Mouse (Mus musculus): ENCODE results near the gene Lrrc75b.
A peak's percentile ranks its signal among the peaks of the same experiment; 100 is the strongest.
"Not testable (repeated sequence)": the region's sequence is repeated elsewhere in the genome, so short reads cannot be mapped to it uniquely, and the experiment has no call there.

Lrrc75b gene

GRCm38 (mm10) chr10:75534934-75535333 lies 25.2 kb downstream of the Lrrc75b start:
- DNase-seq (ENCODE audit: extremely low read depth, low read depth, low spot score), result no peak

DNA sequence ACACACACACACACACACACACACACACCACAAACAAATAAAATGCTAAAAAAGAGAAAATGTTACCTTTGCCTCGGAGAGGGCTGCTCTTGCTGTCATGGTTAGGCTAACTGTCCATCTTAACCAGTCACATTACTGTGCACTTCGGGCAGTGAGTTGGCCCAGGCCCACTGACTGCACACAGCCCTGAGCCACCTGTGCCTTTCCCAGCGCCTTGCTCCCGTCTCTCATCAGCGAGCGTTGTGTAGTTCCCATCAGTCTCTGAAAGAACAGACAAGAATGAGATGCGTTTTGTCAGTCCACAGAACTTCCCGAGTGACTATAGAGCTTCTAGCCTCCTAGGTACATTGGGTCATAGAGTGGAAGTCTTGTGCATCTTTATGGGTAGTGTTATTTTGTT lies 25.9 kb downstream of the Lrrc75b start:
- DNase-seq (ENCODE audit: extremely low read depth, low read depth, low spot score), result no peak

DNA sequence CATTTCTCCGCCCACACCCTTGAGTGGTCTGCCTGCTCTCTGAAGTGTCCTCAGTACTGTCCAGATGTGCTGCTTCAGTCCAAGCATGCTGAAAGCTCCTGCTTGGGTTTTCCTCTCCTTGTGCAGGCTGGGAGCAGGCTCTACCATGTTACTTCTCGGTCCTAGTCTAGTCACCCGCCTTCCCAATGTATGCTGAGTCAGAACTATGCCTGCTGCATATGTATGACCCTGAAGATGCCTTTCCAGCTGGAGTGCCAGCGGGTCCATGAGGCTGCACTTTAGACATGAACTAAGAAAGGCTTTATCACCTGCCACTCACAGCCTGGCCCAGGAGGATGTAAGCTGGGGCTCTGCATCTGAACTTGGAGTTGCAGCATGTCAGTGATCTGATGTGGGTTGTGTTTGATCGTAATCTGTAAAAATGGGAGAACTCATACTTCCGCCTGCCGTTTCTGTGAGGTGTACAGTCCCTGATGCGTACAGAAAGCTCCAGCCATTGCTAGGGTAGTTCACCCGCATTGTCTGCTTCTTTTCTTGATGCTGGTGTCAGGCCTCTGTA lies 28.5 kb downstream of the Lrrc75b start:
- DNase-seq (ENCODE audit: extremely low read depth, low read depth, low spot score), result no peak

DNA sequence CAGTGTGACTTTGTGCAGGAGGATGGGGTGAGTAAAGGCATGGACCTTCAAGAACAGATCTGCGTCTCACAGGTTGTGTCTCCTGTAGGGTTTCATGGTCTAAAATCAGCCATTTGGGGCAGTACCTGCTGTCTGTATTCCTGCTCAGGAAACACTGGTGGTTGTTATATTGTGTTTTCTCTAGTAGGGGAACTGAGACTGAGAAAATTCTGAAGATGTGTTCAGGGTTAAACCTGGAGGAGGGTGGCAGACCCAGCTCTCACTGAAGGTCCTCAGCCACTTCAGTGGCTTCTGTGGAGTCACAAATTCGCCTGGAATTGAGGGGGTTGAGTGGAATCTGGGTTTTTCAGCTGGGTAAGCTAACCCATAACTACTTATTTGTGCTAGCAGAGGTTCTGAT lies 29.8 kb downstream of the Lrrc75b start:
- no peak for DNase-seq (ENCODE audit: extremely low read depth, low read depth, low spot score)

GRCm38 (mm10) chr10:75525450-75525849 lies 34.7 kb downstream of the Lrrc75b start:
- DNase-seq (ENCODE audit: extremely low read depth, low read depth, low spot score), result not testable (repeated sequence)

DNA sequence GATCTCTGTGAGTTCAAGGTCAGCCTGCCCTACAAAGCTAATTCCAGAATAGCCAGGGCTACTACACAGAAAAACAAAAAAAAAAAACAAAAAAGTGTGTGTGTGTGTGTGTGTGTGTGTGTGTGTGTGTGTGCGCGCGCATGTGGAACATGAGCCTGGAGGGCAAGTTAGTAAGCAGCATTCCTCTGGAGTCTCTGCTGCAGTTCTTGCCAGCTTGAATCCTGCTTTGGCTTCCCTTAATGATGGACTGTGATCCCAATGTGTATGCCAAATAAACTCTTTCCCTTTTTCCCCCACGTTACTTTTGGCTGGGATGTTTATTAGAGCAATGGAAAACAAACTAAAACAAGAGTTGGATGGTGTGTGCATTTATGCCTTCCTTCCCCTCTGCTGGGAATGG lies 38.5 kb downstream of the Lrrc75b start:
- DNase-seq (ENCODE audit: extremely low read depth, low read depth, low spot score), result no peak

DNA sequence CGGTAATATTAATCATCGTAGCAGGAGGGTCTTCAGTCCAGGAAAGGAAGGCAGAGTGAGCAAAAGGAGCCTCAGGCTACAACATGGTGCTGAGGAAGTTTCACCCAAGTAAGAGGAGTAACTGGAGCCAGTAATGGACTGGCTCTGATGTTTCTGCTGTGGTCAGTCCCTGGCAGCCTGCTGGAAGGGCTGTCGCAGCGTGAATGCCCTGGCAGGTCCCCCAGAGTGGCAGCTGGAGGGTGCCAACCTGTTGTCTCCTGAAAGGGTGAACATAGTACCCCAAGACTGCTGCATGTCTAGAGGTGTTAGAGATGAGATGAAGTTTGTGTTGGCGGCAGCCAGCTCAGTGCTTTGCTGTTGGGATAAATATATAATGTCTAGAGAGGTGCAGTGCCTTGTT lies 39.5 kb downstream of the Lrrc75b start:
- no peak for DNase-seq (ENCODE audit: extremely low read depth, low read depth, low spot score)

DNA sequence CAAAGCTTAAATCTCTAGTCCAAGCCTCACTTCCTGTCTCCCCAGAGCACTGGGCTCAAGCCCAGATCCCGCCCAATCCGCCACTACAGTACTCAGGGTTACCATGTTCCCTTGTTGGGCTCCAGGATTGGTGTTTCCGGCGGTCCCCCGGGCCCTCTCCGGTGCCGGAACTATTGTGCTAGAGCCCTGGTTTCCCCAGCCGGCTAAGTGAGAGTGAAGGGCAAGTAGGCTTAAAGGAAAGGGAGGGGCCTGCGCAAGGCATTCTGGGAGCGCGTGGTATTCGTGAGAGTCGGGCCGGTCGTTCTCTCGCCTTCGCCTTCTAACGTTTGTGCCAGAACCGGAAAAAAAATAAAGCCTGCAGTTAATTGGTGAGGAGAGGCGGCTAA lies 42.4 kb downstream of the Lrrc75b start, which contains the start of gene Gucd1:
Gucd1 (minus strand) TSS at position 215 of the 386 bp plus-strand sequence.
- DNase-seq (ENCODE audit: extremely low read depth, low read depth, low spot score), result peak; percentile 84

- no peak for DNase-seq (ENCODE audit: extremely low read depth, low read depth, low spot score)
Measured at GRCm38 (mm10) chr10:75517073-75517757, 42.9 kb downstream of the Lrrc75b start, which contains the start of gene Snrpd3. Snrpd3 (plus strand) TSS chr10:75517551.

GRCm38 (mm10) chr10:75516724-75517072 lies 43.4 kb downstream of the Lrrc75b start:
- DNase-seq (ENCODE audit: extremely low read depth, low read depth, low spot score), result no peak

- DNase-seq (ENCODE audit: extremely low read depth, low read depth, low spot score), result no peak
Measured at GRCm38 (mm10) chr10:75516038-75516723, 43.9 kb downstream of the Lrrc75b start.

- no peak for DNase-seq (ENCODE audit: extremely low read depth, low read depth, low spot score)
Measured at GRCm38 (mm10) chr10:75515216-75516037, 44.7 kb downstream of the Lrrc75b start.

DNA sequence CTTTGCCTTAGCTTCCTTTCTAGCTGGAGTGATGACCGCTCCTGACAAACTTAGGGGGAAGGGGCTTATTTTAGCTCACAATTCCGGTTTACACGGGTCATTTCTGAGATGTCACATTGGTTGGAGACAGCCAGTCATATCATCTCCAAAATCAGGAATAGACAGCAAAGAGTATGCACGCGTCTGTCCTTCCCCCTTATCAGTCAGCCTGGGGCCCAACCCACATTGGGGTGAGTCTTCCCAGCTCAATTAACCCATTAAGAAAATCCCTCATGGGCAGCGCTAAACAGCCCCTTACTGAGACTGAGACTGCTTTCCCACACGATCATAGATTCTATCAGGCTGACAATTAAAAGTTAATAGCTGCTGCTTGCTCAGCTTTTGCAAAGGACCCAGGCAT lies 45.8 kb downstream of the Lrrc75b start:
- DNase-seq (ENCODE audit: extremely low read depth, low read depth, low spot score), result no peak

DNA sequence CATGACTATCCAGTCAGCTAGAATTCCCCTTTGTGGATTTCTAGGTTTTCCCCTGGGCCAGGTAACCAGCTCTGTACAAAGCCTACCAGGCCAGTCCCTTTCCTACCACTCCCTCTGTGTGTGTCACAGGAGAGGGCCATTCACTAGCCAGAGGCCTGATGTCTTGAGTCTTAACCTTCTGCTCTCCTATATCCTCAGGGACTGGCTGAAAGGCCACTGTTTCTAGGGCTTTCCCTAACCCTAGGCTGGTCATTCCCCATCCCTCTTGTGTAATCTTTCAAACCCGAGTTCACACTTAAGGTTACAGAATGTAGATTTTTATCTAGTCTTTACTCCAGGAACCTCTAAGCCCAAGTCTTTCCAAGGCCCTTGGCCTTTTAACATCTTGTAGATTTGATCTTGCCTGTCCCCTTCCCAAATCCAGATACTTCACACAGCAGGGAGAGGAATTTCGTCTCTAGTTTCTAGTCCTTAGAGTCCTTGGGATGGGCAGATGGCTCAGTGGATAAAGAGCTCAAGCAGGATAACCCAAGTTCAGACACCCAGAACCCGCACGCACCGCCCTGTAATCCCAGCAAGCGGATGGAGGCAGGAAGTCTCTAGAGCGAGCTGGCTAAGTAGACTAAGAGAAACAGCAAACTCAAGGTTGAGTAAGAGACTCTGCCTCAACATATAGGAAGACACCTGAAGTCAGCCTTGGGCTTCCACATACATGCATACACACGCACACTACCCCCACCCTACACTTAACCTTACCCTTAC lies 46.6 kb downstream of the Lrrc75b start:
- no peak for DNase-seq (ENCODE audit: extremely low read depth, low read depth, low spot score)

GRCm38 (mm10) chr10:75512796-75513195 lies 47.3 kb downstream of the Lrrc75b start:
- DNase-seq (ENCODE audit: extremely low read depth, low read depth, low spot score), result no peak

DNA sequence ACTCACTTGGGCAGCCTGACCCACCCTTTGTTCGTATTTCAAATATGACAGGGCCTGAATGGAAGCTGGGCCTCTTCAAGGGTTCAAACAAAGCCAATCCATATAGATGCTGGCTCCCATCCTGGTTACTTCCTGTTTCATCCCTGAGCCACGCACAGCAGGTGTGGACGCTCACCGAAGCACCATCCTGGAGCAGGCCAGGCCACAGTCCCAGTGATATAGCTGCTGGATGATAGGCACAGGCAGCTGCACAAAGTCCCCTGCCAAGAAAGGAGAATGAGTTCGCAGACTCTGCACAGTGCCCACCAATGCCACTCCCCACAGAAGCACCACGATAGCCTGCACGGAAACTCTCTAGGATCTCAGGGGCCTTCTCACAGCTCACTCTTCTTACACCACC lies 48.2 kb downstream of the Lrrc75b start:
- no peak for DNase-seq (ENCODE audit: extremely low read depth, low read depth, low spot score)

- DNase-seq (ENCODE audit: extremely low read depth, low read depth, low spot score), result no peak
Measured at GRCm38 (mm10) chr10:75511060-75511459, 49.1 kb downstream of the Lrrc75b start.

- peak; percentile 64 for DNase-seq (ENCODE audit: extremely low read depth, low read depth, low spot score)
Measured at GRCm38 (mm10) chr10:75510446-75510845, 49.7 kb downstream of the Lrrc75b start.

- not testable (repeated sequence) for DNase-seq (ENCODE audit: extremely low read depth, low read depth, low spot score)
Measured at GRCm38 (mm10) chr10:75505928-75506327, 54.2 kb downstream of the Lrrc75b start.

DNA sequence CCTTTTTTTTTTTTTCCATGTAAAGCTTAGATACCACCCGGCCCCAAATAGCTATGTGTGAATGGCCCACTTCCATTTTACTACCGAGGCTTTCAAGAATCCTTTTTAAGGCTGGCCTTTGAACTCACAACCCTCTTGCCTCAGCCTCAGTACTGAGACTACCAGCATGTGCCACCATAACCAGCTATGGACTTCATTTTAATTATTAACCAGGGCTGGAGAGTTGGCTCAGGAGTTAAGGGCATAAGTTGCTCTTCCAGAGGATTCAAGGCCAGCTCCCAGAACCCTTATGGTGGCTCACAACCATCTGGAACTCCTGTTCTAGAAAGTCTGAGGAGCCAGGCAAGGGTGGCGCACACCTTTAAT lies 55.0 kb downstream of the Lrrc75b start:
- no peak for DNase-seq (ENCODE audit: extremely low read depth, low read depth, low spot score)
